Mouse (Mus musculus) kidney, postnatal 25 days (tissue): Measurements from ENCODE around the gene Rnf144b.

Experiments used
- DNase-seq, 2 experiments: peaks; one replicate each; pipeline ENCODE4 v3.0.0; 2021; ENCODE audit warnings: mixed read lengths in 2 of 2

The Rnf144b gene

DNA sequence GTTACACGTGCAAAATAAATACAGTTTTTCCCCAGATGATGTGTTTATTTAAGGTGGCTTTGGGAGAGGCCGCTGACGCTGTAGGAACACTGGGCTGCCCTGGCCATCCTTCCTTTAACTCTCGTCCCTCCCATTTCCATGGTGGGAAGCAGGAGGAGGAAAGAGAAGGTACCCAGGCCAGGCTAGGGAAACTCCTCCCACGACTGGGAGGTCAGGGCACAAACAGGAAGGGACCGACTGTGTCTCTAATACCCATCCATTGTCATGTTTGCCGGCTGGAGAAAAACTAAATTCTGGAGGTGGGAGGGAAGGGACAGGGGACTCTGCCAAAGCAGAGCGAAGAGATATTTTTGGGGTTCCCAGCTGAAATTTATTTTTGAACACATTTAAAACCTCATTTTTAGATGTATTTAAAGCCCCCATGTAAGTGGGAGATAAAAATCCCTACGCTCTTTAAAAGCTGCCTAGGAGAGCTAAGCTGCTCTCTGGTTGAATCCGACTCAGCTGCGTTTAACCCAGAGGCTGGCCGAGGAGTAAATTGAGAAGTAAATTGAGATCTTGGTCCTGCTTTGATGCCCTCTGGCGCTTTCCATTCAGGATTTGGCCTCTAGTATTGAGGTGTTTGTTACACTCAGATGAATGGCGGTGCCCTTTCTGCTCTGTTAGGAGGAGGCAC lies 102.3 kb downstream of the Rnf144b start:
- peak; percentile 50 to 80 for DNase-seq

DNA sequence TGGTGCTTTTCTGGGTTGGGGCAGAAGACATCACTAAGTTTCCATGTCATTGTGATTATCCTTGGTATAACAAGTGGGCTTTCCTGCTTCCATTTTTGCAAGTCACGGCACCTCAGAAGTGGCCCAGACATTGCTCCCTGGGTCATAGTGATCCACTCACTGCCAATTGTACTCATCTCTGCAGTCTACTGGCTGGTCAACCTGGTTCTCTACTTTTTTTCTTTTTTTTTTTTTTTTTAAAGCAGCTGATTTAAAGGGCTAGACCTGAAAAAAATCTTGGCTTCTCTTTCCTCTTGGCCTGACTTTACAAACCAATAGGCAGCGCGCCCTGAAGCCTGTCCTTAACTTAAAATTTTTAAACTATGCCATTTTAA lies 102.9 kb downstream of the Rnf144b start:
- no peak for DNase-seq

DNA sequence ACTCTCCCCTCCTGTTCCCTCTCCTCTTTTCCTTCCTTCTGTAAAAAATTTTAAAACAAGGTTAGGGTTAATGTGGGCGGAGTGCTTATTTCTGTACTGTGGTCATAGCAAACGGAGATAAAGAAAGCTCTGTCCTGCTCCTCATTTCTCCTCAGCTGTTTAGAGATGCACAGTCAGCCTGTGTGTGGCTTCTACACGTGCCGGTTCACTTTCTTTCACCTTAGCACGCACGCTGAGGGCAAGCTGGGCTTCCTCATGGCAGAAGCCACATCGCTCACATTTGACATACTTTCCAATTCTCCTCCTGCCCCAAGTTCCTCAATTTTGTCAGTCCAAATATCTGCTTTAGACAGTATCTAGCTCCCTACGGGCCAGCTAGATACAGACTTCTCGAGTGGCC lies 103.3 kb downstream of the Rnf144b start:
- no peak for DNase-seq

DNA sequence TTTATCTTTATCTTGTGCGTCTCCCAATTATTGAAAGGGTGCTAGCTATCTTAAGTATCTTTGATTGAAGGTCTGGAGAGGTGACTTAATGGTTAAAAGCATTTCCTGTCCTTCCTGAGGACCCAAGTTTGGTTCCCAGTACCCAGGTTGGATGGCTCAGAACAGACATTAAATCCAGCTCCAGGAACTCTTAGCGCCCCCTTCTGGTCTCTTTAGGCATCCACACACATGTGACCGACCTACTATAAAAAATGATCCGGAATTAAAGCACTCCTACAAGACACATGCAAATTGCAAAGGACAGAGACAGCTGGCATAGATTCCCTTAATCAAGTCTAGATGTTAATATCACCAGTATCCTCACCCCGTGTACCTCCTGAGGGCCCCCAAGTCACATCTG lies 104.1 kb downstream of the Rnf144b start:
- no peak for DNase-seq

DNA sequence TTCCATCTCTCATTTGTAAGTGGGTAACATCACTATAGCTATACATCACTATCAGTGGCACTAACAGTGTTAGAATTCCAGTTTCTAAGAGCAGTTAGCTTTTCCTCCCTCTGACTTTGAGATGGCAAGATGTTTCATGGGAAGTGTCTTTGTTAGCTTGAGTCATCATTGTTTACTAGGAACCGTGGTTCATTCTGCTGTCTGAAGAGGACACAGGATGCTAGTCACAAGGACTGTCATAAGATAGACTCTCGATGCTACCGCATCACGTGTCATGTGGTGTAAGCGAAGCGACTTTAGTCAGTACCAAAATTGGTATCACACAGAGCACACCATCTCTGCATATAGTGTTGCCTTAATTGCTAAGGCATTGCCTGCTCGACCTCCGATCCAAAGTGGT lies 105.7 kb downstream of the Rnf144b start:
- no peak for DNase-seq

GRCm38 (mm10) chr13:47228626-47229190 lies 106.3 kb downstream of the Rnf144b start:
- DNase-seq = no peak

DNA sequence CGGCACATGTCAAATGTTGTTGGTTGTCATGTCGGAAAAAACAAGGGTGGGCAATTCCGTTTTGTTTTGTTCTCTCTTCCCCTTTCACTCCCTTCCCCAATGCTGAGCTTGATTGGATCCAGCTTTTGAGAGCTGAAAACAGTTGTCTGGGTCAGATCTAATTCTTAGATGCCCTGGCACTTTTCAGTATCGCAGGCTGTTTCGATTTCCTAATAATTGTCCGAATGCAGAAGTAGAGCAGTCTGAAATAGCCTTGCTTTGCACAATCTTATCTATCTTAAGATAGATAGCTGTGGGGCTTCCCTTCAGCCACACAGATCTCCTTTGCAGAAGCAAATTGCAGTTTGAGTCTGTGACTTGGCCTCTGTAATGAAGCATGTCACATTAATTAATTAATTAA lies 109.7 kb downstream of the Rnf144b start:
- DNase-seq = no peak

DNA sequence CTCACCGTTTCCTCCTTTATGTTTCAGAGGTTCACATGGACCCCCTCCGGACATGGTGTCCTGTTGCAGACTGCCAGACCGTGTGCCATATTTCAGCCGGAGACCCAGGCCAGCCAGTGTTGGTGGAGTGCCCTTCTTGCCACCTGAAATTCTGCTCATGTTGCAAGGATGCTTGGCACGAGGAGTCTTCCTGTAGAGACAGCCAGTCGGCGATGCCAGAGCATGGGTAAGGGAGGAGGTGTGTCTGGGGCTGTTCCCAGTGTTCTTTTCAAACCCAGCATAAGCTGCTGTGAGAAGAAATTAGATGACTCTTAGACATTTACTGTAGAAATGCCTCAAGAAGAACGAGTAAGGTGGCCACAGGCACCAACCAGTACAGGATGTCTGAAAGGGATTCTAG lies 114.9 kb downstream of the Rnf144b start:
- DNase-seq = no peak

DNA sequence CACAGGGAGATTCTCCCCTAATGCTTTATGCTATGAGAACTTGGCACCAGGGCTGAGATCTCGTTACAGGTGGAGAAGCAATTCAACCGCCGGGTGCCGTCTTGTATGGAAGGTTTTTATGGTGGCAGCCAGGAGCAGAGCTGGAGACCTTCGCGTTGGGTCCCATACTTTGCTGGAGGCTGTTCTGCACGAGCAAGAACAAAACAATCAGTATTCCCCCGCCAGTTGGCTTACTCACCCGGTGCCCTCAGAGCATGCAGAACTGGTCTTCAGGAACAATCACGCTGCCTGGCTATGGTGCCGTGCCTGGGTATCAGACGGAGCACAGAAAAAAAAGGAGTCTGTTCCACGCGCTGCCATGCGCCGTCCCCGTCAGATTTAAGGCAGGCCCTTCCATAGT lies 115.7 kb downstream of the Rnf144b start:
- no peak for DNase-seq

GRCm38 (mm10) chr13:47243569-47243968 lies 121.1 kb downstream of the Rnf144b start:
- DNase-seq = no peak

GRCm38 (mm10) chr13:47244771-47245170 lies 122.3 kb downstream of the Rnf144b start:
- DNase-seq = no peak

GRCm38 (mm10) chr13:47246459-47246858 lies 124.0 kb downstream of the Rnf144b start:
- no peak for DNase-seq

GRCm38 (mm10) chr13:47247156-47247800 lies 124.8 kb downstream of the Rnf144b start:
- no peak for DNase-seq

GRCm38 (mm10) chr13:47248289-47249010 lies 126.0 kb downstream of the Rnf144b start:
- DNase-seq = no peak

DNA sequence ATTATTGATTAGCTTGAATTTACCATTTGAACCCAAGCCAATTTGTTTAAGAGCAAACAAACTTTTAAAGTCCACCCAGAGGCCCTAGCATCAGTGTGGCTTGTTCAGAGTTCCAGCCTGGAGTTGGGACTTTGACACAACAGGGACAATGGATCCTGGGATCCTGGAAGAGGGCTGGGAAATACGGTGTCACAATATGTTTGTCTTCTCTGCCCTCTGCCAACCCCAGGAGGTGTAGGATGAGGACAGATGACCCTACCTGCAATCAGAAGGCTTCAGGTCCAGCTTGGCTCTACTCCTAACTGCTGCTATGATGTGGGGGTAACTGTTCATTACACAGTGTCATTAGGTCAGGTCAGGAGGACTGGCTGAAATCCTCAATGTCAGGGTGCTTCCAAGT lies 128.2 kb downstream of the Rnf144b start:
- DNase-seq = no peak

GRCm38 (mm10) chr13:47251114-47251764 lies 128.8 kb downstream of the Rnf144b start:
- DNase-seq = no peak

DNA sequence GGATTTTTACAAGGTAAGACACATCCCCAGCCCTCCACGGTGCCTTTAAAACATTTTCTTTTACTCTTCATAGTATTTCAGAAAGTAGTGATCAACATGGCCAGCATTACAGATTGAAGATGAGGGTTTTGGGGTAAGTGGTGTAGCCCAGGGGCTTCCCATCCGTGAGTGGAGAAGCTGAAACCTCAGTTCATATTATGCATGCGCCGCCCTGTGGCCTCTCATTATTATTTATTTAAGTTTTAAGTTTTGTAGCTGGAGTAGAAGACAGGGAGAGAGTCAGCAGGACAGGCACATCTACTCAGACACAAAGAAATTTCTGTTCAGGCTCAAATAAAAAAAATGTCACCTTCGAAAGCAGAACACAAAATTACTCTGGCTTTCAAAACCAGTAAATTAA lies 131.3 kb downstream of the Rnf144b start:
- DNase-seq = no peak

DNA sequence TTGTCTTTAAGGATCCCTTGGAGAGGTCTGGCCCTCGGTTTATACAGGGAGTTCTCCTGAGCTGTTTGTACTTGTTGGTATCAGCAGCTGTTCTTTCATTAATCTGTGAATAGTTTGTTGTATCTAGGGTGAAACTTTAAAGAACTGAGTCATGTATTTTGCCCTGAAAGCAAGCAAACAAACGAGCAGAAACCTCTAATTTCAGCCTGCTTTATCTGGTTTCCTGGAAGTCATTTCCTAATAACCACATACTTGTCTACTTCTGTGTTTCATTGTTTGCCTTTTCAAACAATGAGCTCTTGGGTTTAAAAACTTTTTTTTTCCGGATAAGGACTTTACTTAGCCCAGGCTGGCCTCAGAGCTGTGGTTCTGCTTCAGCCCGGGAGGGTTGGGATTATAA lies 136.8 kb downstream of the Rnf144b start:
- DNase-seq = no peak

DNA sequence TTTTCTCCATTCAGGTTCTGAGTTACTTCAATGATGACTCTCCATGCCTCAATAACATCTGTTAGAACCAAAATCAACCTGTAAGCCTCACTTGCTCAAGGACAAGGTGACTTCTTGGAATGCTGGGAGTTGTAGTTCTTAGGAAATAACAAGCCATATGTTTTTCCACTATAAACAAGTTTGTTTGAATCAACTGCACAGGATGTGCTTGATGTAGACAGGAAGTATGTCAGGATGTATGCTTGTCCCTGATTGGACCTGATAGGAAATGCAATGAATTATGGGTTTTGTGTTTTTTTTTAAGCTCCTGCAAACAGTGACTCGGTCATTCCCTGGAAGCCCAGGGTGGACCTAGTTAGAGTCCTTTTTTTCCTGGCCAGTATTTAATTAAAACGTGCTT lies 139.5 kb downstream of the Rnf144b start:
- no peak for DNase-seq

DNA sequence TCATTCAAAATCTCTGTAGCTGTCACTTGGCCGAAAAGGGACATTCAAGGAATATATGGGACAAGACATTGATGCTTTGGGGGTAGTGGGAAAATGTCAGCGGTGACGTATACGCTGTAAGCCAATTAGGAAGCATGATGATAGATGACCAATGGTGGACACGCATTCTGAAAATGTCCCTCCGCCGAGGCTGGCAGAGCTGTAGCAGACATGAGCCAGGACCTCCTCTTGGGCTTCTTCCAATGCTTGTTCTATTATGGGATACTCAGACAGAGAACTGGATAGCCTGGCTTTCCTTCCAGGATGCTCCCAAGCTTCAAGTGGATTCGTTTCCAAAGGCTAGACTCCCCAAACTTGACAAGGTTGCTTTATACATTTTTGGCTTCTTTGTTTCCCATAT lies 141.9 kb downstream of the Rnf144b start:
- DNase-seq = no peak

DNA sequence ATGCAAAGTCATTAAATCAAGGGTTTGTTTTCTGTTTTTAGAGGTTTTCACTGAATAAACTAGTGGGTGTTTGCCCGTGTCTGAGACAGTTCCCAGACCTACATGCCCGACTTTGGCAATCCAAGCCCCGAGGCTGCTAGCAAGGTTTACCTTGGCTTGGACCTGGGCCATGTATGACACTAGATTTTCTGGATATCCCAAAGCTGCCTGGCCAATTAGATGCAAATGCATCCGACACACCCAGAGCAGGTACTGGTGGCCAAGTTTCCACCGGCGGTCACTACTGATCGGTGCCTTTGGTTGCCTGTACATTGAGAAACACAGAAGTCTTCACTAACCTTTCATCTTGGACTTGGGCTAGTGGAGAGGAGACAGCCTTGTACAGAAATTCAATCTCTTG lies 144.0 kb downstream of the Rnf144b start:
- no peak for DNase-seq

DNA sequence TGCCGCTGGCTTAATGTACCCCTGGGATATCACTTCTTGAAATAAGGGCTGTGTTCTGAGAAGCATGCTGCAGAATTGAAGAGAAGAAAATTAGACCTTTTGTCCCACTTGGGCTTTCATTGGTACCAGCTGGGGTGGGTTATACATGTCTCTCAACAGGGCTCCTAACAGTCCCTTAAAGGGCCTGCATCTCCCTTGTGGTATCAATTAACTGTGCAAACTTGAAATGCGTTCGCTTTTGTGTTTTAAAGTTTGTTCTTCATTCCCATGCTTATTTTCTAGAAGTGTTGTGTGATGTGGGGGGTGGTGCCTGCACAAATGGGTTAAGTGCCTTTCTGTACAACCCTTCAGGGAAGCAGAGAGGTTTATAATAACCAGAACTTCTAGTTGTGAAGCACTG lies 145.8 kb downstream of the Rnf144b start:
- no peak for DNase-seq

DNA sequence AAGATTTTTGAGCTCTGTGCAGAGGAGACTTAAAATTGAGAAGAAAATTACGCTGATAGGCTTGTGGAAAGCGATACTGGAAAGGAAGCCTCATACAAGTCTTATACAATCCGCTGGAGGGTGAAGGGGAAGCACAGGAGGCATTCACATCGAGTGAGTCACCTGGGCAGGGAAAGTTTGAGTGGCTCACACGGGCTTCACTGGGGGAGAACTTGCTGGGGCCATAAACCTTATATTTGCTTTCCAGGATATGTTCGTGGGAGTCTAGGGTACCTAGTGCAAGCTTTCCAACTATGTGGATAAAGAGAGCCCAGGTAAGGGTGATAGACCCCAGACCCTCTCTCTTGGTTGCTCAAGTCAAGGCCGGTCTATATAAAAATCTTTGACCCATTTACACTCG lies 150.5 kb downstream of the Rnf144b start:
- no peak for DNase-seq
